Mouse (Mus musculus) midbrain, embryonic 12.5 days (tissue): ENCODE data around the gene Stox2. TPM values are rescaled to one million over a fixed set of nuclear protein-coding genes. Genes with fewer than 3 reads are reported as not detected.
"Not testable (repeated sequence)": the region's sequence is repeated elsewhere in the genome, so short reads cannot be mapped to it uniquely, and the experiment has no call there.

Experiments
- ATAC-seq: fragments of 200-750 bp; cut with Nextera tagmentation; 2 replicates; pipeline ENCODE4 v1.8.0; 2017; ENCODE audit warnings: low read depth, moderate TSS enrichment, moderate library complexity; ENCODE audit not compliant: low FRiP score
- H3K27ac ChIP-seq: fragments of 300-500 bp; sonication (generic); replicated peaks from 2 replicates; pipeline ENCODE4 v1.5.1; 2016; ENCODE audit warnings: mild to moderate bottlenecking
- H3K27me3 ChIP-seq: fragments of 300-500 bp; sonication (generic); 2 replicates; pipeline ENCODE4 v1.6.1; 2016; ENCODE audit warnings: mild to moderate bottlenecking
- H3K36me3 ChIP-seq: fragments of 300-500 bp; sonication (generic); 2 replicates; pipeline ENCODE4 v1.6.1; 2016
- H3K4me1 ChIP-seq: fragments of 300-500 bp; sonication (generic); 2 replicates; pipeline ENCODE4 v1.6.1; 2016
- H3K4me2 ChIP-seq: fragments of 300-500 bp; sonication (generic); replicated peaks from 2 replicates; pipeline ENCODE4 v1.6.1; 2016; ENCODE audit warnings: mild to moderate bottlenecking, moderate library complexity
- H3K4me3 ChIP-seq: fragments of 300-500 bp; sonication (generic); 2 replicates; pipeline ENCODE4 v1.5.1; 2016; ENCODE audit warnings: mild to moderate bottlenecking
- H3K9ac ChIP-seq: fragments of 300-500 bp; sonication (generic); replicated peaks from 2 replicates; pipeline ENCODE4 v1.6.1; 2016; ENCODE audit warnings: mild to moderate bottlenecking, moderate library complexity
- H3K9me3 ChIP-seq: fragments of 300-500 bp; sonication (generic); 2 replicates; pipeline ENCODE4 v1.6.1; 2016; ENCODE audit warnings: mild to moderate bottlenecking
- WGBS: fragments of 180-500 bp; shearing (Covaris S2); methylation state at CpG from one replicate; pipeline ENCODE4 v1.1.7; 2016; 5-methylcytosine and 5-hydroxymethylcytosine counted together
- polyA plus RNA-seq: library from polyadenylated mRNA; unstranded; fragments of >200 nt; fragmentation: Nextera tagmentation; extraction: Ambion mirVana; gene quantifications from 2 replicates; pipeline ENCODE4 v1.2.1, GENCODE M21; 2016

Stox2 gene
- 50.6 and 53.6 TPM in 2 replicates for polyA plus RNA-seq

DNA sequence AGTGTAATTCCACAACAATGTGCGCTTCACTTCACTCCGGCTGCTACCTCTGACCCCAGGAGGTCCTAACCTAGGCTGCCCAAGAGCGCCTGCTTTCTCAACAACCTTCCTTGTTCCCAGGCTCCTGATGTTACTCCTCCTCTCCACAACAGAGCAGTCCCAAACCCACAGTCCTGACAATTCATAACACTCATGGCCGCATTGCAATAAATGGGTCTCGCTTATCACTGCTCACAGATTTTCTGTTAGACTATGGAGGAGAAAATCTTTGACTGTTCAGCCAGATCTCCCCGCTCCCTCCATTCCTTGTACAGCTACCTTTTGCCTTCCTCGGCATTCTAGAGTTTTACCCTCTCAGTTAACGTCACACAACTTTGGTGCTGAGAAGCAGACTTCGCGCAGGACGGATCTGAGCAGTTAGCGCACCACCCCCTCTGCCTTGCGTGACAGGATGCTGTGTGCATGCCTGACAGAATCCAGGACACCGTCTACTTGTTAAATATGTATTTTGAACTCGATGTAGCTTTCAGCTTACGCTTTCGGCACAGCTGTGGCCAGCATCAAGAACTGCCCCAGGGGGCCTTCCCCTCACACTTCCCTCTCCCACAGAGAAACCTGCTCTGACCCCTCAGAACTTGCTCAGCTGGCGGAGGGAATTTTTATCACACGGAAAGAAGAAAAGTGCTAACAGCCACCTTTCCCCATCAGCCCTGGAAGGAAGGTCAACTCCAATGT is at the start of gene Stox2:
Stox2 (minus strand) TSS at position 51 of the 735 bp plus-strand sequence.
- WGBS = 85% methylated on average over 19 of the region's 19 CpGs
- H3K4me1 ChIP-seq = no peaks in the 10 kb centered on the region
- H3K27ac ChIP-seq = no peak within 1 kb of the TSS
- H3K4me3 ChIP-seq = no peak within 1 kb of the TSS
- no peak for ATAC-seq
- no peak within 1 kb of the TSS for H3K4me2 ChIP-seq
- no peak within 1 kb of the TSS for H3K9ac ChIP-seq
- no peaks in the 10 kb centered on the region for H3K9me3 ChIP-seq
- H3K27me3 ChIP-seq = no peaks in the 10 kb centered on the region
- no peaks in the 10 kb centered on the region for H3K36me3 ChIP-seq

DNA sequence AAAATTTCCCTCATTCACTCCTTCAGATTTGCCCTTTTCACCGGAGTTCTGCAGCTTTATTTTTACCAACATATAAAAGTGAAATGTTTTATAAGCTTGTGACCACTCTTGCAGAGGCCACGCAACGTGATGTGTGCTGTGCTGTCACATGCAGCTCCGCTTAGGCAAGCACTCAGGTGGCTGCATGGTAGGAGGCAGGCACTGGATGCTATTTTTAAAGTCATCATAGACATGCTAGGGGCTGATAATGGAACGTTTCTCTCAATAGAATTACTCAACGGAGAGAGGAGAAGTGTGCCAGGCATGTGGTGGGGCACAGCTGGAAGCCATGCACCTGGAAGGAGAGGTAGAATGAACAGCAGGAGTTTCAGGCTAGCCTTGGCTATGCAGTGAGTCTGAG is 49.3 kb upstream of the Stox2 start:
- ATAC-seq = no peak
- 91% methylated on average over 6 of the region's 6 CpGs for WGBS
- Histone ChIP-seq H3K27ac (no peak overlapping the region), H3K4me1 (no peaks in the 10 kb centered on the region), H3K9me3 (no peaks in the 10 kb centered on the region), H3K9ac (no peak overlapping the region), H3K4me3 (no peak overlapping the region), H3K27me3 (no peaks in the 10 kb centered on the region), H3K4me2 (no peak overlapping the region), H3K36me3 (peaks cover 92% of the 10 kb centered on the region)

GRCm38 (mm10) chr8:47494602-47495153 is 48.5 kb upstream of the Stox2 start:
- Histone ChIP-seq H3K27me3 (no peaks in the 10 kb centered on the region), H3K9ac (no peak overlapping the region), H3K27ac (no peak overlapping the region), H3K9me3 (no peaks in the 10 kb centered on the region), H3K4me2 (no peak overlapping the region), H3K36me3 (peaks cover 90% of the 10 kb centered on the region), H3K4me1 (no peaks in the 10 kb centered on the region), H3K4me3 (no peak overlapping the region)
- no peak for ATAC-seq
- WGBS = 89% methylated on average over 12 of the region's 12 CpGs

DNA sequence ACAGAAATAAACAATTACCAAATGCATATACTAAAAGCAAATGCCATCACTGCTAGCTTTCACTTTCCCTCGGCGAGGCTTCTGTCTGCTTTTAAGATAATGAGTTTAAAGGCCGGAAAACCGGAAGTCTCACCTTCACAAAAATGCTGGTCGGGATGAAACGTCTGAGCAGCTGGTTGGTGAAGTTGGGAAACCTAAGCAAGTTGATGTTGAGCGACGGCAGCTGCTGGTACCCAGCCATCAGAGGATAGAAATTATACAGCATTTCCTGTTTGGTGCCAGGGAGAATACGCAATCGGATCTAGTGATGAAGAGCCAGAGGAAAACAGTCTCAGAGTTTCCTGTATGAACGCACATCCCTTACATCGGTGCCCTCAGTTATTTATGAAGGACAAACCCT is 46.9 kb upstream of the Stox2 start:
- Histone ChIP-seq H3K4me1 (0 out of 2 replicates have a peak, but pooled peaks cover 4% of the 10 kb centered on the region), H3K9me3 (no peaks in the 10 kb centered on the region), H3K27me3 (no peaks in the 10 kb centered on the region), H3K4me3 (no peak overlapping the region), H3K27ac (no peak overlapping the region), H3K9ac (no peak overlapping the region), H3K36me3 (peaks cover 85% of the 10 kb centered on the region), H3K4me2 (no peak overlapping the region)
- no peak for ATAC-seq
- 96% methylated on average over 12 of the region's 12 CpGs for WGBS

DNA sequence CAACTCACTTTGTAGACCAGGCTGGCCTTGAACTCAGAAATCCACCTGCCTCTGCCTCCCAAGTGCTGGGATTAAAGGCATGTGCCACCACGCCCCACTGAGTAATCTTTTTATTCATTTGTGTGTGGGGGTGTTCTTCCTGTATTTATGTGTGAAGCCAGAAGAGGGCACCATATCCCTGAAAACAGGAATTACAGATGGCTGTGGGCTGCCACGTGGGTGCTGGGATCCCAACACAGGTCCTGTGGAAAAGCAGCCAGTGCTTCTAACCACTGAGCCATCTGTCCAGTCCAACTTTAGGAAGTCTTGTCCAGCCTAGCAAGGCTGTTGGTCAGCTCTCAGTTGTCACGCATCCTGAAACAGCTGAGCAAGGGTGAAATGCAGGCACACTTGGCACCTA is 41.1 kb upstream of the Stox2 start:
- no peak overlapping the region for H3K9ac ChIP-seq
- peaks cover 41% of the 10 kb centered on the region for H3K36me3 ChIP-seq
- ATAC-seq = no peak
- no peak overlapping the region for H3K4me3 ChIP-seq
- H3K4me2 ChIP-seq = no peak overlapping the region
- H3K27ac ChIP-seq = no peak overlapping the region
- no peaks in the 10 kb centered on the region for H3K9me3 ChIP-seq
- peaks cover 7% of the 10 kb centered on the region for H3K4me1 ChIP-seq
- no peaks in the 10 kb centered on the region for H3K27me3 ChIP-seq
- 87% methylated on average over 3 of the region's 3 CpGs for WGBS

DNA sequence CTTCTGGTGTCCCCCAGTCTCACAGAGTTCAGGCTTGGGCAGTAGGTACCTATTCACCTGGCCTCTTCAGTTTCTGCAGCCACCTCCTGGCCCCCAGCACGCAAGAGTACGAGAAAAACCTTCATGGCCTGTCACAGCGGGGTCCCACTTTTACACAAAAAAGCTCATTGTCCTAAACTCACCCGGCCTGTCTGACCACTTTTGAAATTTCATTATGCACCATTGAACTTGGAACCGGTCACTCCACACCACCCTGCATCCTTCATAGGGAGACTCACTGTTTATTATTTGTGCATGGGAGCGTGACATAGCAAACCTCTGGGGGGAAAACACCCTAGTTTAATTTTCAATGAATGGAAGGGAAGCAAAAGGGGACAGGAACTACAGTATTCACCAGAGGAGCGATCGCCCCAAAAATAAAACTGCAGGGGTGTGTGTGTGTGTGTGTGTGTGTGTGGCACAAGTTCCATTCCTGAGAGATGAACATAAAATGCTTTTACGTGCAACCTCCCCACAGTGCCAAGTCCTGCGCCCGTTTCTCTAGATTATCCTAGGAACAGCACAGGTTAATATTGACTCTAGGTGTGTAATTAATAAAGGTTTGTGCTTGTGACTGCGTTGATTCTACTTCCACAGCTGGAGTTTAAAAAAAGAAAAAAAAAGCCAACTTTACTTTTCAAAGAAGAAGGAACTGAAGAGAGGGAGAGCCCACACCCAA is 36.4 kb upstream of the Stox2 start:
- no peak overlapping the region for H3K27ac ChIP-seq
- 71% methylated on average over 12 of the region's 12 CpGs for WGBS
- H3K9ac ChIP-seq = no peak overlapping the region
- ATAC-seq = no peak
- H3K4me2 ChIP-seq = no peak overlapping the region
- H3K4me3 ChIP-seq = no peak overlapping the region
- no peaks in the 10 kb centered on the region for H3K9me3 ChIP-seq
- H3K36me3 ChIP-seq = peaks cover 4% of the 10 kb centered on the region
- peaks cover 8% of the 10 kb centered on the region for H3K4me1 ChIP-seq
- no peaks in the 10 kb centered on the region for H3K27me3 ChIP-seq

- no peak overlapping the region for H3K4me3 ChIP-seq
- H3K4me1 ChIP-seq = peaks cover 8% of the 10 kb centered on the region
- ATAC-seq = no peak
- H3K4me2 ChIP-seq = no peak overlapping the region
- no peaks in the 10 kb centered on the region for H3K27me3 ChIP-seq
- H3K27ac ChIP-seq = no peak overlapping the region
- WGBS = 90% methylated on average over 7 of the region's 7 CpGs
- H3K9me3 ChIP-seq = no peaks in the 10 kb centered on the region
- H3K36me3 ChIP-seq = no peaks in the 10 kb centered on the region
- no peak overlapping the region for H3K9ac ChIP-seq
Measured at GRCm38 (mm10) chr8:47480039-47480438, 33.9 kb upstream of the Stox2 start.

GRCm38 (mm10) chr8:47461650-47462049 is 15.5 kb upstream of the Stox2 start:
- Histone ChIP-seq H3K9ac (no peak overlapping the region), H3K4me3 (no peak overlapping the region), H3K27ac (no peak overlapping the region), H3K27me3 (no peaks in the 10 kb centered on the region), H3K36me3 (no peaks in the 10 kb centered on the region), H3K4me1 (no peaks in the 10 kb centered on the region), H3K4me2 (no peak overlapping the region), H3K9me3 (peaks cover 7% of the 10 kb centered on the region)
- no peak for ATAC-seq
- 90% methylated on average over 10 of the region's 10 CpGs for WGBS

DNA sequence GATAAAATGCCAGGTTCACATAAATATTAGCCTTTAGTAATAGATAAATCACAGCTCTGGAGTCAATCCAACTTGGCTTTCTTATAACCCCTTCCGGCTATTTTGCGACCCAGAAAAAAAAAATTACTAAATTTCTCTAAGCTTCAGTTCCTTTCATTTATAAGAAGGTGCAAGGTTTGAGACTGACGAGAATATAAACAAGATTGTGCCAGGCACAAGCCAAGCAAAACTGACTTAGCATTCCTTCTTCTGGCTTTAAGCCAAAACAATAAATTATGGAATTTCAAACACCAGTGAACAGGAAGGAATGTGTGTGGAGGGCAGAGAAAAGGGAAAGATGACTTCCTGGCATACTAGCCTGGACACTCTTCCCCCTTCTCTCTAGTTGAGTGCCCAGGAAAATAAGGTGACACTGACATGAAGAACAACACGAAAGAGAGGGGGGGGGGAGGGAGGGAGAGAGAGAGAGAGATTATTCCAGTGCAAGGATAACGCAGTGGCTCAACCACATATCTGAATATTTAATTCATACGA is 13.1 kb upstream of the Stox2 start:
- no peak for ATAC-seq
- H3K27me3 ChIP-seq = no peaks in the 10 kb centered on the region
- H3K4me3 ChIP-seq = no peak overlapping the region
- WGBS = 92% methylated on average over 6 of the region's 6 CpGs
- H3K36me3 ChIP-seq = no peaks in the 10 kb centered on the region
- H3K9me3 ChIP-seq = peaks cover 7% of the 10 kb centered on the region
- no peaks in the 10 kb centered on the region for H3K4me1 ChIP-seq
- no peak overlapping the region for H3K27ac ChIP-seq
- no peak overlapping the region for H3K9ac ChIP-seq
- no peak overlapping the region for H3K4me2 ChIP-seq

- 91% methylated on average over 10 of the region's 10 CpGs for WGBS
- H3K27ac ChIP-seq = no peak overlapping the region
- no peaks in the 10 kb centered on the region for H3K36me3 ChIP-seq
- H3K4me3 ChIP-seq = no peak overlapping the region
- H3K9me3 ChIP-seq = peaks cover 7% of the 10 kb centered on the region
- no peaks in the 10 kb centered on the region for H3K4me1 ChIP-seq
- no peaks in the 10 kb centered on the region for H3K27me3 ChIP-seq
- no peak for ATAC-seq
- no peak overlapping the region for H3K4me2 ChIP-seq
- H3K9ac ChIP-seq = no peak overlapping the region
Measured at GRCm38 (mm10) chr8:47458591-47458990, 12.4 kb upstream of the Stox2 start.

DNA sequence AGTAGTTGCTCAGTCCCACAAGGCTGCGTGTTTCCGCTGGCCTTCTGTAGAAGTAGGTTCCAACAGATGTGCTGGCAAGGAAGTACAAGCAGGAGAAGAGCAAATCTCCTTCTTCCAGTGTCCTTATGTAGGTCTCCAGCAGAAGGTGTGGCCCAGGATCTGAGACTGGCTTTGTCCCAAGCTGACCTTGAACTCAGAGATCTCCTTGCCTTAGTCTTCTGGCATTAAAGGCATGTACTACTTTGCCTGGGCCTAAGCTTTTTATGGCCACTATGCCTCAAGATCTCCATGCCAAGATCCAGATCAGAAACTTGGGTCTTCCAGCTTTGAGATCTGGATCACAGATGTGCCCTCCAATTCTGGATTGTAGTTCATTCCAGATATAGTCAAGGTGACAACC is 3.0 kb upstream of the Stox2 start:
- WGBS = 100% methylated on average over 2 of the region's 2 CpGs

DNA sequence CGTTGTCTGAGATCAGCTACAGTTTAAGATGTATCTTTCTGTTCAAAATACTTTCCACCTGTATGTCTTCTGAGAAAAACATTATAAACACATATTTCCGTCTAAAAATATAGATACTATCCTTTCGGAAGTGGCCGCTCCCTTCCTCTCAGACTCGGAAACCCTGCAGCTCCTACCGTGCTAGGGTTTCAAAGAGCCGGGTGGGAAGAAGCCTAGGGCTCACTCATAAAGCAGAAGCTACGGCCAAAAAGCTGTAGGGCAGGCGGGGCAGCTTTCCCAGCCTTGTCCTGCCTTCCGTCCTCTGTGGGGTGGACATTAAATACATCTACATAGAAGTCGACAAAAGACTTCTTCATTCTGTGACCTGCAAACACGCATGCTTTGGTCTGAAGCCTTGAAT is 6.9 kb downstream of the Stox2 start:
- Histone ChIP-seq H3K4me1 (0 out of 2 replicates have a peak, but pooled peaks cover 3% of the 10 kb centered on the region), H3K4me2 (no peak overlapping the region), H3K4me3 (no peak overlapping the region), H3K9ac (no peak overlapping the region), H3K27ac (no peak overlapping the region), H3K36me3 (no peaks in the 10 kb centered on the region), H3K27me3 (no peaks in the 10 kb centered on the region), H3K9me3 (no peaks in the 10 kb centered on the region)
- no peak for ATAC-seq
- WGBS = 68% methylated on average over 12 of the region's 12 CpGs

More for the DNA sequence above, 3.0 kb upstream of the Stox2 start:
- not testable (repeated sequence) for H3K9me3 ChIP-seq, ATAC-seq, H3K4me1 ChIP-seq, H3K4me3 ChIP-seq, H3K27ac ChIP-seq, H3K27me3 ChIP-seq, H3K4me2 ChIP-seq, H3K9ac ChIP-seq, H3K36me3 ChIP-seq
